Mouse (Mus musculus) cortical plate, adult 2 months (tissue): ENCODE data around the gene Nrcam.

ENCODE experiments used
- CTCF ChIP-seq: fragments of 200-500 bp; IDR thresholded peaks from 2 replicates; pipeline ENCODE4 v1.5.1; 2011; ENCODE audit warnings: mild to moderate bottlenecking, control low read depth, low read length; ENCODE audit not compliant: insufficient read depth; ENCODE audit errors: extremely low read depth
- POLR2A ChIP-seq: fragments of 200-500 bp; IDR thresholded peaks from 2 replicates; pipeline ENCODE4 v1.6.1; 2011; ENCODE audit warnings: mild to moderate bottlenecking, low read length, control low read depth; ENCODE audit not compliant: insufficient read depth; ENCODE audit errors: extremely low read depth

- TF ChIP-seq CTCF: no peak
- TF ChIP-seq POLR2A: no peak
Observed at GRCm38 (mm10) chr12:44337136-44337640, 8.5 kb downstream of the Nrcam start.
